Mouse (Mus musculus) cerebellum, postnatal 25 days (tissue): ENCODE data around the gene Usp31.
A peak's percentile ranks its signal among the peaks of the same experiment; 100 is the strongest.

Experiments used
- DNase-seq, 2 experiments: peaks; one replicate each; pipeline ENCODE4 v3.0.0; 2021; ENCODE audit warnings: mixed read lengths in 2 of 2

The Usp31 gene

DNA sequence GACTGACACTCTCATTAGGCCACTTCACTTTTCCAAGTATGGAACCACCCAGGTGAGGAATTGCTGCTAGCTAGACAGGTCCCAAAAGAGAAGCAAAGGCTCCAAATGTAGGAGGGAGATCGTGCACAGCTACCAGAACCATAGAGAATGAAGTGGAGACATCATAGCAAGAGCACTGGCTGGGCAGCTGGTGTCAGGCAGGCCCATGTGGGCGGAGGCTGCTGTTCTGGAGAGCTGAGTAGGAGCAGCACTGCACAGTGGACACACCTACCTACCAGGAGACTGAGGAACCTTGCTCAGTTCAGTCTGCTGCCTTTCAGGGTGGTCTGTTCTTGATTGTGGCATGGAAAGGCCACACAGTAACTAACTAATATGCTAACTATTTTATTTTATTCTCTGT lies 52.4 kb downstream of the Usp31 start:
- no peak for DNase-seq

DNA sequence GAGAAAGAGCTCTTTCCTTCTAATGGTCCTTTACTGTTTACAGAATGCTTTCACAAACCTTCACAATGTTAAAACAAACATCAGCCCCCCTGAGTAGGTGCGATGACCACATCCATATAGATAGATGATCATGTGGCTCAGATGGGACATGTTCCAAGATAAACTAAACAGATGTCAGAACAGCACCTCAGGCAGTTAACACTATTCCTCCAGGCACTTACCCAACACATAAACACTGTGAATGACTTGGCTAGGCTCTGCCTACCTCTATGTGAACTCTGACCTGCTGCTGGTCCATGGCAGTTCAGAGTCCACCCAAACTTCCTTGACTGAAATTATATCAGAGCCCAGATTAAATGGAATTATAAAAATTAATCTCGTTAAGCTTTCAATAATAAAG lies 54.4 kb downstream of the Usp31 start:
- DNase-seq, result no peak

DNA sequence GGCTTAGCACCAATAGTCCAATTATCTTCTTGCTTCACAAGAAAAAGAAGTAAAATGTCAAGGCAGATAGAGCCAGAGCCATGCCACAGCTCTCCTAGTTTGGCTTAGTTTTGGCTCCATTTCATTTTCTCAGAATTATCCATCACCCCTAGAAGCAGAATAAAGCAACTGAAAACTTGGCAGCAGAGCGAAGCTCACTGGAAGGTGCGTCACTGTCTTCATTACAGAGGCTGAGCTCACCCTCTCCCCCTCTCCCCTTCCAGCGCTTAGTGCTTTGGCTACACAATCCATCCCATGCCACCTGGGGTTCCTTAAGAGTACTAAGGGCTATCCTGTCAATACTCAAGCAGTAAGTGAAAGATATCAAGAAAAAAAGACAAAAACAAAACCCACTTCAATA lies 56.3 kb downstream of the Usp31 start:
- DNase-seq, result no peak

DNA sequence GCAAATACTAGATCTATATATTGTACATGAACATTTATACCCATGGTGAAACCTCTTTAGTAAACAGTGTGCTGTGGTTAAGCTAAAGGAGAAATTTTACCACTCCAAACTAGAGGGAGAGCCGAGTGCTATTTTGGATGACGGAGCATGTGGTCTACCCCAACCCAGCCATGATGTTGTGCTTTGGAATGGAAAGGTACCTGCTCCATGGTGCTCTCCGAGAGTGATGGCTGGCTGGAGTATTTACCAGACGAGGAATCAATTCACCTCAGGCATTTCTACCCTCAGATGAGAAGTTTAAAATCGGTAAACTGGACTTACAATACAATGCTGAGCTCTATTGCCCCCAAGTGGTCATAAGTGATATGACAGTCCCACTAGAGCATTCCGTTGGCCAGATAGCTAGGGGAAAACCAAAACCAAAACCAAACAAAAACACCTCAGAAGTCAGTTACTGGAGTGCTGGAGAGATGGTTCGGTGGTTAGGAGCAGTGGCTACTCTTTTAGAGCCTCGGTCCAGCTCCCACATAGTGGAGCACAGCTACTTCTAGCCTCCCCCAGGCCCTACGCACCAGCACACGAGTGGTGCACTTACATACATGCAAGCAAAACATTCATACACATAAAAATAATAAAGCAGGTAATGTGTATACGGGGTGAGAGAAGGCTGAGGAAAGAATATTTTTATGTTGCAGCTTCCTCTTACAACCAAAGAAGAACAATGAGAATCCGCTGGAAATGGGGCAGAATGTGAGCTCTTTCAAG lies 65.9 kb downstream of the Usp31 start:
- DNase-seq, result peak; percentile 34 to 66

DNA sequence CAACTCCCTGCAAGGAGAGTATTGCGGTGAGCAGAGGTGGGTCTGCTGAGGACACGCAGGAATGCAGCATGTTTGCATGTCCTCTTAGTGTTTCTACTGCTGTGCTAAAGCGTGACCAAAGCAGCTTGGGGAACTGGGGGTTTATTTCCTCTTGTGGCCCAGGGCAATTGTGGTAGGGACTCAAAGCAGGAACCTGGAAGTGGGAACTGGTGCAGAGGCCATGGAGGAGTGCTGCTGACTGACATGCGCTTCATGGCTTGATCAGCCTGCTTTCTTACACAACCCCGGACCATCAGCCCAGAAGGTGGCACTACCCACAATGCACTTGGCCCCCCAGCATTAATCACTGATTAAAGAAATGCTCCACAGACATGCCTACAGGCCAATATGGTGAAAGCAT lies 70.3 kb downstream of the Usp31 start:
- DNase-seq, result no peak

DNA sequence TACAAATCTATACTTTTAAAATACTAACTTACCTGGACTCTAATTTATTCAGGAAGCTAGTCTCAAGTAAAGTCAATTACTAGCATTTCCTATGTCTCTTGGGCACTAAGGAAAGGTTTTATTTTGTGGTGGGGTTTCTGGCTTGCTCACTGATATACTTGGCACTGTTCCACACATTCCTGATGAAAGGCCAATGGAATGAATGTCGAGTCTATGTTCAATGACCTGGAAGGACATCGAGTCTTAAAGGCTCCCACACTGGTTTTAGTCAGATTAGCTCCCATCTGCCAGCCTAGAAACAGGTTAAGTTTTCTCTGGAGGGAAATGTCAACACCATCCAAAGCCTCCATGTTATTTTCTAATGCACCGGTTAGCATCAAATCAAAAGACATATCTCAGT lies 72.8 kb downstream of the Usp31 start:
- DNase-seq, result no peak

DNA sequence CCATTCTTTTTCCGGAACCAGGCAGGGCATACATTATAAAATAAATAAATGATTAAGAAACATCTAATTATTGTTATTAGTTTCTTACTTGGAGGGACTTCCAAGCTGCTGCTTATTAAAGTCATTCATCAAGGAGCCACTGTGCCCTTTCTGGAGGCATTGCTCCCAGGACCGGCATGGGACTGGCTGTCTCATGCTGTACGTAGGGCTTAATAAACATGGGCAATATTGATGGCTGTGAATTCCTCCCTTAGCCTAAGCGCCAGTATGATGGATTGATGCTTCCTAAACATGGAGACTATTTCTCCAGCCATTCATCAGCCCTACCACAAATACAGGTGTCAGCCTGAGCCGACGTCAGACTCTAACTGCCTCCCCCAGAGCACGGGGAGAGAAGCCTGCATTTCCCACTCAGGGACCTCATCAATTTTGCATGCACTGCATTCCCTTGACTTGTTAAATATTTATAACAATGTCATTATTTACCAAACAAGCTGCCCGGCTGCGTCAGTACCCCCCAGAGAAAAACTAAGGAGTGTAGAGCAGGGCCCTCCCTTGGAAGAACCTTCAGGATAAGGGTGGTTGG lies 84.1 kb downstream of the Usp31 start:
- DNase-seq, result no peak

DNA sequence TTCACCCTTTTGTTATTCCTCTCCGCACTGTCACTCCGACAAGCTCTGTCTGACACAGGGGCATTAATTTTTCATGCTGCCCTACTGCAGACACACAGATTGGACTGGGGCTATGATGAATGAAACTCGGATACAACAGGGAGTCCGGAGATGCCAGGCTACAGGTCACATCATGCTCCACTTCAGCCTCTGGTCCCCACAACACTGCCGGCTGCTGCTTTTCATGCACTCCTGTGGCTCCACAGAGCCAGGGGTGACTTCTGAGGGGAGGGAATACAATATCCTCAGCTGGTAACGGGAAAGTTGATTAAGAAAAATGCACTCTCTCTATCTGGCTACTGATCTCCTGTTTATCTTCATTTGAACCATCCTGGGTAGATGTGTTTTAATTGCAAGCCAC lies 84.6 kb downstream of the Usp31 start:
- DNase-seq, result no peak

DNA sequence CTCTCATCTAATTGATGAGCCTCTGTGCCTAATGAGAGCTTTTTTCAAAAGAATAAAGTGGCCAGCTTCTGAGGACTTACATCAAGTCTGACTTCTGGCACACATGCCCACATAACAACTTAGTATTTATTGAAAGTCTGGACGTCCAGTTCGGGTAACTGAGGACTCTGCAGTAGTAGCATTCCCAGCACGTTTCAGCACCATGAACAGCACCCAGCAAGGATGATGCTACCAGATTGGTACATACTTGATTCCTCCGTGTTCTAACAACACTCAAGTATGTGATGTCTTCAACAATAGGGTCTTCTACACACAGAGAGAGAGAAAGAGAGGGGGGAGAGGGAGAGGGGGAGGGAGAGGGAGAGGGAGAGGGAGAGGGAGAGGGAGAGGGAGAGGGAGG lies 105.4 kb downstream of the Usp31 start:
- no peak for DNase-seq

DNA sequence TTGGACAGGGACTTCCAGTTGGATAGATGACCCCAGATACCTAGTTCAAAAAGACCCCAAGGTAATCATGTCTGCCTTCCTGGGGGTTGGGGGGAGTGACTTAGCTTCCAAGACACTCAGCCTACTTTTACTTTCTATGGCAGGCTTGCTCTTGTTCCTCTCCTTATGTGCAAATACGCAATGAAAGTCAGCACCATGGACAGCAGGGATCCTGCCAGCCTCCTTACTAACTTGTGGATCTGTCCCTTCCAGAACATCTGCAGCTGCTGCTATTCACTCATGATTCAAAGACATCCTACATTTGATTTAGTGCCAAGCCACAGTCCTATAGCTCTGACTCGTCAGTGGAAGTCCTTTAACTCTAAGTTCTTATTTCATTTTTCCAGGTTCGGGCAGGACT lies 110.7 kb downstream of the Usp31 start:
- DNase-seq, result no peak

DNA sequence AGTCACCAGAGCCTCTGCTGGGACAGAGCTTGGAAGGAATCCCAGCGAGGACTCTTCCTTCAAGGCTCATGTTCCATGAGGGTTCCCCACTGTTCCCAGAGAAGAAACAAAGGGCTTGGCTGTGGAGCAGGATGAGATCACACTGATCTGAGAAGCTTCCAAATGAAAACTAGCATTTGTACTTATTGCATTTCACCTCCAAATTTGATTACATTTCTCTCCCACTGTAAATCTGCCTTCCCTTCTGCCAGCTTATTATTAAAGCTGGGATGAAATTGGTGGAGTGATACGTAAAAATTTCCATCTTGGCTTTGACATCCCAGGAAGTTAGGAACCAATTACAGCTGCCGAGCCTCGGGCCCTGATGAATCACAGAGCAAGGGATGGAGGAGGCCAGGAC lies 111.6 kb downstream of the Usp31 start:
- DNase-seq, result no peak

DNA sequence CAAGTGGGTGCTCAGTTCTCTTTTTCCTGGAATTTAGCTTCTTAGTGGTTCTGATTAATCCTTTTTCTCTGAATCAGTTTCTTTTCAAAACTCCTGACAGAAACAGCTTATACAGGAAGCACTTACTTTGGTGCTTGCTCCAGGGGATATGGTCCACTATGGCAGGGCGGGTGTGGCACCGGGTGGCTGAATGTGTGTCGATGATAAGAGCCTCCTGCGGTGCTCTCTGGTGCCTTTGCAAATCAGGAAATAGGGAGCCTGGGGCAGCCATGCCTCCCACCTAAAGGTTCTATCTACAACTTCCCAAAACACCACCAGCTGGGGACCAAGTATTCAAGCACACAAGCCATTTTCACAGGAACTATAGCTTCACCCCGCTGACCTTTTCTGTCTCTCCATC lies 112.0 kb downstream of the Usp31 start:
- no peak for DNase-seq

DNA sequence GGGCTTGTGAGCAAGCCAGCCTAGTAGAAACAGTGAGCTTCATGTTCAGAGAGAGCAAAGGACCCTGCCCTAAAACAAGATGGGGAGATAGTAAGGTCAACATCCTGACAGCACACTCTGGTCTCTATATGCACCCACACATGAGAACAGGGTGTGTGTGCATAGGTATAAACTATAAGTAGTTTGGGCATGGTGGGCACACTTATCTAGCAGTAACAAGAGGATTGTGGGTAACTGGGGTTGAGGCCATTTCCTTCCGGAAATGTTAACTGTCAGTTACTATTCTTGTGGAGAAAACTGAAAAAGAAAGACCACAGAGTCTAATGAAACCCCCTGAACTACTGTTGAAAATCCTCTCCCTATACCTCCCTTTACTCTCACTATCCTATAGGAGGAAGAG lies 112.4 kb downstream of the Usp31 start:
- no peak for DNase-seq
